Mouse (Mus musculus) liver, postnatal 0 days (tissue): ENCODE measurements around the gene Ankrd16.

ENCODE experiments used
- CTCF ChIP-seq: sonication (generic); IDR thresholded peaks from 2 replicates; pipeline ENCODE4 v1.5.1; 2016; ENCODE audit warnings: antibody characterized with exemption, low read depth
- EP300 ChIP-seq: IDR thresholded peaks from 2 replicates; pipeline ENCODE4 v1.6.1; 2016; ENCODE audit warnings: antibody characterized with exemption, low read depth, mild to moderate bottlenecking

GRCm38 (mm10) chr2:11772401-11772800 lies 5.3 kb upstream of the Ankrd16 start:
- TF ChIP-seq CTCF, result no peak
- no peak for TF ChIP-seq EP300
